Mouse (Mus musculus) stomach, postnatal 0 days (tissue): ENCODE results near the gene Rfx8.
A peak's percentile ranks its signal among the peaks of the same experiment; 100 is the strongest.

Source experiments
- CTCF ChIP-seq: IDR thresholded peaks from 2 replicates; pipeline ENCODE4 v1.5.1; 2016; ENCODE audit warnings: antibody characterized with exemption, low read depth, mild to moderate bottlenecking, moderate library complexity
- EP300 ChIP-seq: optimal IDR thresholded peaks from 2 replicates; pipeline ENCODE3; 2016; ENCODE audit warnings: antibody characterized with exemption

- peak; percentile 67 for TF ChIP-seq CTCF
- TF ChIP-seq EP300, result no peak
These were observed 40.3 kb downstream of the Rfx8 start for GRCm38 (mm10) chr1:39680546-39680945.
